Mouse (Mus musculus) left cerebral cortex, adult 11 months (tissue): ENCODE measurements around the gene Tldc2.

Experiments used
- DNase-seq: peaks from one replicate; pipeline ENCODE4 v3.0.0; 2022; ENCODE audit warnings: low spot score

Gene Tldc2

GRCm38 (mm10) chr2:157078059-157078792, 8.6 kb upstream of the Tldc2 start:
- DNase-seq = no peak

GRCm38 (mm10) chr2:157078793-157079700, 7.8 kb upstream of the Tldc2 start, which contains the start of gene Soga1:
Gene Soga1 (minus strand): TSS chr2:157079254.
- peak; percentile 66 for DNase-seq

- no peak for DNase-seq
These were observed 7.1 kb upstream of the Tldc2 start for GRCm38 (mm10) chr2:157079701-157080180.

- DNase-seq = no peak
These were observed 5.5 kb upstream of the Tldc2 start for GRCm38 (mm10) chr2:157081331-157081730.

- DNase-seq = no peak
These were observed 4.9 kb upstream of the Tldc2 start for GRCm38 (mm10) chr2:157081960-157082359.

GRCm38 (mm10) chr2:157084831-157085585, 1.8 kb upstream of the Tldc2 start:
- no peak for DNase-seq

- DNase-seq = peak; percentile 75
These were observed 872 bp downstream of the Tldc2 start for GRCm38 (mm10) chr2:157087536-157088317.

- no peak for DNase-seq
These were observed 5.2 kb downstream of the Tldc2 start for GRCm38 (mm10) chr2:157092024-157092423.

- no peak for DNase-seq
These were observed 8.3 kb downstream of the Tldc2 start for GRCm38 (mm10) chr2:157095005-157095755.

GRCm38 (mm10) chr2:157099532-157100318, 12.9 kb downstream of the Tldc2 start:
- no peak for DNase-seq

GRCm38 (mm10) chr2:157100319-157100605, 13.4 kb downstream of the Tldc2 start:
- no peak for DNase-seq

GRCm38 (mm10) chr2:157101650-157102049, 14.8 kb downstream of the Tldc2 start:
- no peak for DNase-seq

- no peak for DNase-seq
These were observed 15.4 kb downstream of the Tldc2 start for GRCm38 (mm10) chr2:157102256-157102655.

- no peak for DNase-seq
These were observed 17.6 kb downstream of the Tldc2 start for GRCm38 (mm10) chr2:157104454-157104853.

- DNase-seq = no peak
These were observed 21.4 kb downstream of the Tldc2 start for GRCm38 (mm10) chr2:157108236-157108635.

- DNase-seq = no peak
These were observed 30.1 kb downstream of the Tldc2 start for GRCm38 (mm10) chr2:157116964-157117363.

- DNase-seq = no peak
These were observed 31.7 kb downstream of the Tldc2 start for GRCm38 (mm10) chr2:157118556-157118955.

GRCm38 (mm10) chr2:157119075-157119474, 32.2 kb downstream of the Tldc2 start:
- no peak for DNase-seq

GRCm38 (mm10) chr2:157121766-157122165, 34.9 kb downstream of the Tldc2 start:
- no peak for DNase-seq

GRCm38 (mm10) chr2:157125246-157125645, 38.4 kb downstream of the Tldc2 start:
- DNase-seq = no peak
